In the genomic region with DNA sequence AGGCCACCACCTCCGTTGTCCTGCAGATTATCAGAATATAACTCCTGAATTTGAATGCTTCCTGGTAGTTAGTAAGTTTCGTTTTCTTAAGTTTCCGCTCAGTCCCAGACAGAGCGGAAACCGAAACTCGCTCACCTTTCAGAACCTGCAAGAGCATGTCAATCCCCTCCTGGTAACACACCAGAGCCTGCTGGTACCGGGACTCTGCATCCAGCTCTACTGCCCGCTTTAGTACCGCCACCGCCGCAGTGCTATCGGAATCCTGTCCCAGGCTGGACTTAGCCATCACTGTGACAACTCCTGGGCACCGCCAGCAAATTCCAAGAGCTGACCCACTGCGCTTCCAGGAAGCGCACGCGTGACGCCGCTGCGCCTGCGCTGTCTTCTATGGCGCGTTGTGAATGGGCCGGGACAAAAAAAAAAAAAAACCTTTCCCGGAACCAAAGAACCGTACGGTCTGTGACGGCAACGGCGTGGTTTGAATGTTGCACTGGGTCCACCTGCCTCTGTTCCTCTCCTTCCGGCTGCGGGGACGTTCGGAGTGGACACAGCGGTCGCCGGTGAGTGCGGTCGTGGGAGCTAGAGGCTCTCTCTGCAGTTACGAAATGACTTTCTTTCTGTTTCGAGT, we compare ENCODE assay signal across 2 mouse cellular contexts.
TF ChIP-seq lines count a peak whose summit lies in the region.

Mitd1 (minus strand) TSS at position 387 of the 628 bp plus-strand sequence.
Mrpl30 (plus strand) TSS at position 453 of the 628 bp plus-strand sequence.

TF ChIP-seq in C2C12, 6 proteins besides CTCF, POLR2A, EP300 and RAD21 (continued from another document):
- peak; percentile 14 for TF ChIP-seq USF1 (IDR thresholded peaks at IDR 0.05; ENCODE audit: low read depth)
- no peak for TF ChIP-seq CEBPB (IDR thresholded peaks at IDR 0.05; ENCODE audit: low read depth)
- no peak for TF ChIP-seq MYOG (IDR thresholded peaks at IDR 0.05; ENCODE audit: control insufficient read depth, extremely low read depth, insufficient read length)

TF ChIP-seq in myocyte, 11 proteins besides CTCF, POLR2A, EP300 and RAD21 (continued from another document):
- TF ChIP-seq CEBPB (IDR thresholded peaks at IDR 0.05; ENCODE audit: insufficient read depth, poor library complexity, severe bottlenecking) (no peak), E2F4 (IDR thresholded peaks at IDR 0.05; ENCODE audit: insufficient read depth) (peak; percentile 51), MYOG (IDR thresholded peaks at IDR 0.05; ENCODE audit: control insufficient read depth in 1 of 3, insufficient read depth in 1 of 3, insufficient read length in 2 of 3, low read depth in 2 of 3) (peak in 1 of 3 experiments; percentile 70), TCF12 (IDR thresholded peaks at IDR 0.05; ENCODE audit: insufficient read depth, poor library complexity, severe bottlenecking) (no peak), MYOD1 (IDR thresholded peaks at IDR 0.05; ENCODE audit: control insufficient read depth in 1 of 3, insufficient read length in 2 of 3, low read depth in 2 of 3) (peak in 2 of 3 experiments; percentile 9 to 64), MAX (IDR thresholded peaks at IDR 0.05; ENCODE audit: low read depth) (no peak), TCF3 (IDR thresholded peaks at IDR 0.05; ENCODE audit: insufficient read length, low read depth) (no peak), USF1 (IDR thresholded peaks at IDR 0.05; ENCODE audit: low read depth) (peak; percentile 42)
